Comparison of ENCODE assay signal across 8 mouse cellular contexts in the genomic region with DNA sequence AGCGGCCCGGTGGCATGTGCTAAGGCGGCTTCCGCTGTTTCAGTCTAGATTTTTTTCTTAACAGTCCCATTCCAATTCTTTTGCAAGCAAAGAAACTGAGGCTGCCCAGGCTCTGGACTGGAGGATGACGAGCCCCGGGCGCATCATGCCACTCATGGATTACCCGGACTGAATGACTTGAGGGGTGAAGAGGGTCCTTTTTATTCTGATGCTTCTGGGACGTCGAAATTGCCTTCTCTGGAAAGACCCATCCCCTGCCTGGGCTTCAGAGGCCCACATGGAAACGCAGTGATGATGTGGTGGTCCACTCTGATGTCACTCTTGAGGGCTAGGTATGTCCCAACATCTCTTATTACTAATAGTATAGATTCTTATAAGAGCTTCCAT. TPM values are rescaled to one million over a fixed set of nuclear protein-coding genes. Genes with fewer than 3 reads are reported as not detected.
DNase-seq lines count a peak whose midpoint lies in the region; ATAC-seq and TF ChIP-seq lines count a peak whose summit lies in the region.

No protein-coding gene starts in this region.

- TF ChIP-seq CTCF in C2C12 (IDR thresholded peaks at IDR 0.05; ENCODE audit: control insufficient read depth, insufficient read depth, insufficient read length): no peak

- ATAC-seq in forebrain, embryonic 15.5 days (replicated peaks): peak; percentile 63
- ATAC-seq in liver, embryonic 15.5 days (ENCODE audit: insufficient read depth): 0 out of 2 replicates have a peak, but pooled peaks have one; percentile 2
- ATAC-seq in inflammation-experienced regulatory T-cells, adult 6 months: no peak
- no peak for ATAC-seq in megakaryocyte progenitor cell, adult 5-6 weeks (replicated peaks; ENCODE audit: poor library complexity)

- peaks cover 14% of the 10 kb centered on the region for H3K79me3 ChIP-seq in C2C12 (ENCODE audit: low read depth)

- peak overlapping the region; percentile 93 for H3ac ChIP-seq in C2C12 (ENCODE audit: control insufficient read depth, insufficient read length, low read depth)

- peaks cover 24% of the 10 kb centered on the region for H3K36me3 ChIP-seq in C2C12 (ENCODE audit: control insufficient read depth, insufficient read depth)
- peaks cover 17% of the 10 kb centered on the region for H3K36me3 ChIP-seq in forebrain, embryonic 15.5 days
- H3K36me3 ChIP-seq in liver, embryonic 15.5 days (replicated peaks): peaks cover 25% of the 10 kb centered on the region

- H3K4me3 ChIP-seq in C2C12 (ENCODE audit: insufficient read depth, poor library complexity, severe bottlenecking): peak overlapping the region; percentile 89
- peak overlapping the region; percentile 86 for H3K4me3 ChIP-seq in forebrain, embryonic 15.5 days
- peak overlapping the region; percentile 79 for H3K4me3 ChIP-seq in liver, embryonic 15.5 days (replicated peaks)

- WGBS in forebrain, embryonic 15.5 days: 4% methylated on average over 11 of the region's 11 CpGs
- 7% methylated on average over 11 of the region's 11 CpGs for WGBS in liver, embryonic 15.5 days (ENCODE audit: insufficient replicate concordance)

- H3K4me1 ChIP-seq in forebrain, embryonic 15.5 days: peaks cover 26% of the 10 kb centered on the region; the same call in 1 of the 2 replicates
- peaks cover 17% of the 10 kb centered on the region for H3K4me1 ChIP-seq in liver, embryonic 15.5 days (replicated peaks)

- no peaks in the 10 kb centered on the region for H3K9me3 ChIP-seq in forebrain, embryonic 15.5 days
- no peaks in the 10 kb centered on the region for H3K9me3 ChIP-seq in liver, embryonic 15.5 days (replicated peaks)

- peak; percentile 87 for DNase-seq in heart, adult 11 months
- DNase-seq in heart, postnatal 14 days: no peak
- no peak for DNase-seq in spleen, postnatal 36 days (ENCODE audit: low spot score in 2 of 2)

- no peak overlapping the region for H3K27ac ChIP-seq in forebrain, embryonic 15.5 days (replicated peaks)
- no peak overlapping the region for H3K27ac ChIP-seq in liver, embryonic 15.5 days (replicated peaks)

- peak overlapping the region; percentile 52 for H3K4me2 ChIP-seq in forebrain, embryonic 15.5 days (replicated peaks)
- H3K4me2 ChIP-seq in liver, embryonic 15.5 days: peak overlapping the region; percentile 90

- intact Hi-C loops in heart, postnatal 14 days (cut with DNase I): no loop called here

- peaks cover 31% of the 10 kb centered on the region for H3K79me2 ChIP-seq in C2C12 (ENCODE audit: control insufficient read depth, insufficient read depth)

- H3K27me3 ChIP-seq in C2C12 (ENCODE audit: control insufficient read depth, insufficient read depth, insufficient read length): no peaks in the 10 kb centered on the region
- H3K27me3 ChIP-seq in forebrain, embryonic 15.5 days: no peaks in the 10 kb centered on the region
- H3K27me3 ChIP-seq in liver, embryonic 15.5 days: peaks cover 20% of the 10 kb centered on the region

- H3K9ac ChIP-seq in forebrain, embryonic 15.5 days (replicated peaks): peak overlapping the region; percentile 86
- peak overlapping the region; percentile 76; the same call in 1 of the 2 replicates for H3K9ac ChIP-seq in liver, embryonic 15.5 days

TF ChIP-seq in C2C12, 6 proteins besides CTCF, POLR2A, EP300 and RAD21:
- TF ChIP-seq USF1 (IDR thresholded peaks at IDR 0.05; ENCODE audit: low read depth) (no peak), FOSL1 (IDR thresholded peaks at IDR 0.05; ENCODE audit: insufficient read depth, low read length, poor library complexity, severe bottlenecking) (no peak)

RNA-seq across cellular contexts. Expression of gene Acaca, which starts 0.3 kb away (rescaled TPM):
- total RNA-seq in heart, postnatal 14 days (2021): 10 to 100 TPM; 11.4 to 12.5 TPM
- 29.9 TPM for polyA plus RNA-seq in C2C12 (2012; fragmentation: generic; extraction: Trizol)
- 26.4 and 27.5 TPM in 2 replicates for polyA plus RNA-seq in forebrain, embryonic 15.5 days (2015; fragmentation: Nextera tagmentation; extraction: Ambion mirVana)
- polyA plus RNA-seq in liver, embryonic 15.5 days (2015; fragmentation: Nextera tagmentation; extraction: Ambion mirVana): 5.4 and 5.5 TPM in 2 replicates
- polyA plus RNA-seq in inflammation-experienced regulatory T-cells, adult 6 months (2017; shearing (Covaris generic)): 1 to 10 TPM; 3.5 to 4.9 (median 4.8) TPM
- total RNA-seq in megakaryocyte progenitor cell, adult 5-6 weeks (2015): 31.0 and 33.0 TPM in 2 replicates
- total RNA-seq in megakaryocyte progenitor cell, adult 5-6 weeks (2017): 32.8 and 35.5 TPM in 2 replicates

RNA-seq across cellular contexts. Expression of gene Tada2a, which starts 0.4 kb away (rescaled TPM):
- 1 to 10 TPM; 6.2 to 6.3 TPM for total RNA-seq in heart, postnatal 14 days (2021)
- polyA plus RNA-seq in C2C12 (2012; fragmentation: generic; extraction: Trizol): 10.2 TPM
- polyA plus RNA-seq in forebrain, embryonic 15.5 days (2015; fragmentation: Nextera tagmentation; extraction: Ambion mirVana): 37.5 and 38.4 TPM in 2 replicates
- 6.9 and 8.1 TPM in 2 replicates for polyA plus RNA-seq in liver, embryonic 15.5 days (2015; fragmentation: Nextera tagmentation; extraction: Ambion mirVana)
- polyA plus RNA-seq in inflammation-experienced regulatory T-cells, adult 6 months (2017; shearing (Covaris generic)): 10 to 100 TPM; 10.2 to 14.2 (median 13.7) TPM
- total RNA-seq in megakaryocyte progenitor cell, adult 5-6 weeks (2015): 23.8 and 24.0 TPM in 2 replicates
- 15.7 and 19.4 TPM in 2 replicates for total RNA-seq in megakaryocyte progenitor cell, adult 5-6 weeks (2017)

RNA-seq across cellular contexts. Expression of gene Gm11437, which starts 37.5 kb away (rescaled TPM):
- total RNA-seq in heart, postnatal 14 days (2021): not detected
- not detected for polyA plus RNA-seq in C2C12 (2012; fragmentation: generic; extraction: Trizol)
- polyA plus RNA-seq in forebrain, embryonic 15.5 days (2015; fragmentation: Nextera tagmentation; extraction: Ambion mirVana): not detected in 2 replicates
- not detected in 2 replicates for polyA plus RNA-seq in liver, embryonic 15.5 days (2015; fragmentation: Nextera tagmentation; extraction: Ambion mirVana)
- not detected for polyA plus RNA-seq in inflammation-experienced regulatory T-cells, adult 6 months (2017; shearing (Covaris generic))
- total RNA-seq in megakaryocyte progenitor cell, adult 5-6 weeks (2015): not detected in 2 replicates
- not detected in 2 replicates for total RNA-seq in megakaryocyte progenitor cell, adult 5-6 weeks (2017)

Comparison
In these comparisons a context has a peak if more than half of its experiments do, and no peak if none do; other contexts are left out.
1. ATAC-seq: peak in forebrain, embryonic 15.5 days (single experiment) and liver, embryonic 15.5 days (single experiment); none in inflammation-experienced regulatory T-cells, adult 6 months (single experiment) and megakaryocyte progenitor cell, adult 5-6 weeks (single experiment).
2. Peak in every context shown above with its lines, with median percentiles within 50 percentile points of each other: H3K4me3 ChIP-seq.